Mouse (Mus musculus) thymus, adult 2 months (tissue): Measurements from ENCODE around the gene Cdhr2.

ENCODE experiments used
- CTCF ChIP-seq: fragments of 200-500 bp; IDR thresholded peaks from 2 replicates; pipeline ENCODE4 v1.5.1; 2012; ENCODE audit warnings: mild to moderate bottlenecking, control low read depth, low read length, moderate library complexity, borderline replicate concordance; ENCODE audit not compliant: control insufficient read depth, poor library complexity, insufficient read depth; ENCODE audit errors: extremely low read depth
- POLR2A ChIP-seq: fragments of 200-500 bp; IDR thresholded peaks from 2 replicates; pipeline ENCODE4 v1.6.1; 2012; ENCODE audit warnings: mild to moderate bottlenecking, low read length, control low read depth, moderate library complexity; ENCODE audit not compliant: control insufficient read depth, poor library complexity, insufficient read depth; ENCODE audit errors: extremely low read depth

DNA sequence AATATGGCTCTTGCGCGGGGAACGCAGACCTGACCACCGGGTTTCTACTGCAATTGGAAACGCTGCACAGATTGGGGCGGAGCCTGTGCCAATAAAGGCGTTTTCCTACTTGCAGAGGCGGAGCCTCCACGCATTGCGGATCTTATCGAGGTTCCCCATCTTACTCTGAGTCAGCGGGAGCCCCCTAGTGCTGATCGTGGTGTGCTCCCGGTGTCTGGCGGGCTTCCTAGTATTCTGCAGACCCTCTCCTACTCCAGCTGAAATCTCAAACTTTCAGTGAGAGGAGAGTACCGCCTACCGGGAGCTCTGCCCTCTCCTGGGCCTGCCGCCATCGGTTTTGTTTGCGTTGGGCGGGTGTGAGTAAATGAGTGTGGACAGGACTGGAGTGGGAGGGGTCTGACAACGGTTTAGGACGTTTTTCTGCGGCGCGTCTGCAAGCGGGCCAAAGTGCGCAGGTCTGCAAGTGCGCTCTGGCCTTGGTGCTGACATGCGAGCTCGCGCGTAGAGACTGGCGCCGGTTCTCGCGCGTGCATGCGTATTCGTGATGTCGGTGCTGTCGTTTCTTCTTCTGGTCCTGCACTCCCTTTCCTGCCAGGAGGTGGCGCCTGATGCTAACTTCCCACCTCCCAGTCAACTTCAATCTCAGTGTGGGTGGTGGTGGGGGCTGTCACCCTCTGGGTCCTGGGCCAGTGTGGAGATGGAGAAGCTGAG is 56.9 kb downstream of the Cdhr2 start:
- TF ChIP-seq CTCF (no peak), POLR2A (no peak)
